Mouse (Mus musculus): Measurements from ENCODE around the gene Hif3a. TPM values are rescaled to one million over a fixed set of nuclear protein-coding genes. Genes with fewer than 3 reads are reported as not detected.
"Not testable (repeated sequence)": the region's sequence is repeated elsewhere in the genome, so short reads cannot be mapped to it uniquely, and the experiment has no call there.

The Hif3a gene
- 5.6 and 5.7 TPM in 2 replicates for polyA plus RNA-seq (2016; fragmentation: Nextera tagmentation; extraction: Ambion mirVana)

- Histone ChIP-seq H3K36me3 (replicated peaks) (no peaks in the 10 kb centered on the region), H3K27me3 (replicated peaks; ENCODE audit: low read depth, poor library complexity, severe bottlenecking) (peaks cover 24% of the 10 kb centered on the region), H3K9me3 (no peaks in the 10 kb centered on the region), H3K4me1 (peaks cover 53% of the 10 kb centered on the region), H3K27ac (replicated peaks) (peak within 1 kb of the TSS; percentile 77), H3K4me3 (peak within 1 kb of the TSS; percentile 63)
- DNase-seq (ENCODE audit: low spot score) = peak; percentile 92
- under 1% methylated on average over 15 of the region's 15 CpGs for WGBS
Measured at GRCm38 (mm10) chr7:17062389-17062788, at the start of gene Hif3a. Gene Hif3a (minus strand): TSS chr7:17062427.

- not testable (repeated sequence) for H3K27ac ChIP-seq (replicated peaks); H3K9me3 ChIP-seq; H3K36me3 ChIP-seq (replicated peaks); H3K4me1 ChIP-seq; DNase-seq (ENCODE audit: low spot score); H3K27me3 ChIP-seq (replicated peaks; ENCODE audit: low read depth, poor library complexity, severe bottlenecking); H3K4me3 ChIP-seq
- WGBS = 90% methylated on average over 13 of the region's 13 CpGs
Measured at GRCm38 (mm10) chr7:17101631-17102030, 39.4 kb upstream of the Hif3a start.

GRCm38 (mm10) chr7:17091280-17091679 is 29.1 kb upstream of the Hif3a start:
- Histone ChIP-seq H3K4me3 (no peak overlapping the region), H3K27me3 (replicated peaks; ENCODE audit: low read depth, poor library complexity, severe bottlenecking) (no peaks in the 10 kb centered on the region), H3K9me3 (peaks cover 14% of the 10 kb centered on the region; the same call in 1 of the 2 replicates), H3K36me3 (replicated peaks) (no peaks in the 10 kb centered on the region), H3K4me1 (no peaks in the 10 kb centered on the region), H3K27ac (replicated peaks) (no peak overlapping the region)
- no peak for DNase-seq (ENCODE audit: low spot score)
- WGBS = 7% methylated on average over 1 of the region's 1 CpGs

- 66% methylated on average over 3 of the region's 3 CpGs for WGBS
- Histone ChIP-seq H3K27me3 (replicated peaks; ENCODE audit: low read depth, poor library complexity, severe bottlenecking) (no peaks in the 10 kb centered on the region), H3K27ac (replicated peaks) (no peak overlapping the region), H3K9me3 (0 out of 2 replicates have a peak, but pooled peaks cover 10% of the 10 kb centered on the region), H3K4me1 (no peaks in the 10 kb centered on the region), H3K36me3 (replicated peaks) (no peaks in the 10 kb centered on the region), H3K4me3 (no peak overlapping the region)
- DNase-seq (ENCODE audit: low spot score) = no peak
Measured at GRCm38 (mm10) chr7:17090058-17090585, 27.9 kb upstream of the Hif3a start.

GRCm38 (mm10) chr7:17087731-17088130 is 25.5 kb upstream of the Hif3a start:
- WGBS = 76% methylated on average over 3 of the region's 3 CpGs
- H3K27me3 ChIP-seq (replicated peaks; ENCODE audit: low read depth, poor library complexity, severe bottlenecking) = no peaks in the 10 kb centered on the region
- H3K4me3 ChIP-seq = no peak overlapping the region
- no peak overlapping the region for H3K27ac ChIP-seq (replicated peaks)
- H3K4me1 ChIP-seq = no peaks in the 10 kb centered on the region
- H3K9me3 ChIP-seq = 0 out of 2 replicates have a peak, but pooled peaks cover 5% of the 10 kb centered on the region
- H3K36me3 ChIP-seq (replicated peaks) = no peaks in the 10 kb centered on the region
- no peak for DNase-seq (ENCODE audit: low spot score)

GRCm38 (mm10) chr7:17082766-17083165 is 20.5 kb upstream of the Hif3a start:
- no peak for DNase-seq (ENCODE audit: low spot score)
- Histone ChIP-seq H3K4me1 (no peaks in the 10 kb centered on the region), H3K4me3 (no peak overlapping the region), H3K36me3 (replicated peaks) (no peaks in the 10 kb centered on the region), H3K27me3 (replicated peaks; ENCODE audit: low read depth, poor library complexity, severe bottlenecking) (no peaks in the 10 kb centered on the region), H3K27ac (replicated peaks) (no peak overlapping the region), H3K9me3 (0 out of 2 replicates have a peak, but pooled peaks cover 3% of the 10 kb centered on the region)
- WGBS = 80% methylated on average over 4 of the region's 4 CpGs

GRCm38 (mm10) chr7:17078076-17078654 is 15.9 kb upstream of the Hif3a start:
- no peaks in the 10 kb centered on the region for H3K27me3 ChIP-seq (replicated peaks; ENCODE audit: low read depth, poor library complexity, severe bottlenecking)
- WGBS = 82% methylated on average over 7 of the region's 7 CpGs

GRCm38 (mm10) chr7:17076542-17076941 is 14.3 kb upstream of the Hif3a start:
- Histone ChIP-seq H3K4me3 (no peak overlapping the region), H3K9me3 (0 out of 2 replicates have a peak, but pooled peaks cover 3% of the 10 kb centered on the region), H3K27me3 (replicated peaks; ENCODE audit: low read depth, poor library complexity, severe bottlenecking) (no peaks in the 10 kb centered on the region), H3K4me1 (no peaks in the 10 kb centered on the region), H3K36me3 (replicated peaks) (no peaks in the 10 kb centered on the region), H3K27ac (replicated peaks) (no peak overlapping the region)
- no peak for DNase-seq (ENCODE audit: low spot score)
- 100% methylated on average over 1 of the region's 1 CpGs for WGBS

More at GRCm38 (mm10) chr7:17078076-17078654, 15.9 kb upstream of the Hif3a start:
- Histone ChIP-seq H3K9me3 (0 out of 2 replicates have a peak, but pooled peaks cover 3% of the 10 kb centered on the region), H3K4me3 (no peak overlapping the region), H3K36me3 (replicated peaks) (no peaks in the 10 kb centered on the region), H3K27ac (replicated peaks) (no peak overlapping the region), H3K4me1 (no peaks in the 10 kb centered on the region)
- no peak for DNase-seq (ENCODE audit: low spot score)

- H3K36me3 ChIP-seq (replicated peaks) = no peaks in the 10 kb centered on the region
- H3K27me3 ChIP-seq (replicated peaks; ENCODE audit: low read depth, poor library complexity, severe bottlenecking) = no peaks in the 10 kb centered on the region
- peak; percentile 72 for DNase-seq (ENCODE audit: low spot score)
- 72% methylated on average over 23 of the region's 23 CpGs for WGBS
- H3K27ac ChIP-seq (replicated peaks) = no peak within 1 kb of the TSS
- H3K4me1 ChIP-seq = no peaks in the 10 kb centered on the region
- H3K9me3 ChIP-seq = no peaks in the 10 kb centered on the region
- no peak within 1 kb of the TSS for H3K4me3 ChIP-seq
Measured at GRCm38 (mm10) chr7:17073904-17074615, 11.8 kb upstream of the Hif3a start, which contains the start of gene Psg16. Gene Psg16 (plus strand): TSS chr7:17074040.

- no peak overlapping the region for H3K4me3 ChIP-seq
- 57% methylated on average over 5 of the region's 5 CpGs for WGBS
- no peaks in the 10 kb centered on the region for H3K36me3 ChIP-seq (replicated peaks)
- no peaks in the 10 kb centered on the region for H3K27me3 ChIP-seq (replicated peaks; ENCODE audit: low read depth, poor library complexity, severe bottlenecking)
- DNase-seq (ENCODE audit: low spot score) = no peak
- H3K9me3 ChIP-seq = no peaks in the 10 kb centered on the region
- no peak overlapping the region for H3K27ac ChIP-seq (replicated peaks)
- H3K4me1 ChIP-seq = no peaks in the 10 kb centered on the region
Measured at GRCm38 (mm10) chr7:17073513-17073903, 11.3 kb upstream of the Hif3a start.

GRCm38 (mm10) chr7:17067651-17068050 is 5.4 kb upstream of the Hif3a start:
- H3K9me3 ChIP-seq; H3K4me1 ChIP-seq; DNase-seq (ENCODE audit: low spot score); H3K4me3 ChIP-seq; H3K27ac ChIP-seq (replicated peaks); H3K36me3 ChIP-seq (replicated peaks): not testable (repeated sequence)
- 63% methylated on average over 5 of the region's 5 CpGs for whole genome bisulfite sequencing
- H3K27me3 ChIP-seq (replicated peaks; ENCODE audit: low read depth, poor library complexity, severe bottlenecking) = peaks cover 11% of the 10 kb centered on the region

- Histone ChIP-seq H3K27ac (replicated peaks) (no peak overlapping the region), H3K4me1 (peaks cover 10% of the 10 kb centered on the region), H3K9me3 (no peaks in the 10 kb centered on the region), H3K4me3 (no peak overlapping the region), H3K36me3 (replicated peaks) (no peaks in the 10 kb centered on the region), H3K27me3 (replicated peaks; ENCODE audit: low read depth, poor library complexity, severe bottlenecking) (peaks cover 11% of the 10 kb centered on the region)
- DNase-seq (ENCODE audit: low spot score) = no peak
Measured at GRCm38 (mm10) chr7:17067000-17067399, 4.8 kb upstream of the Hif3a start.

GRCm38 (mm10) chr7:17066412-17066811 is 4.2 kb upstream of the Hif3a start:
- peak; percentile 79 for DNase-seq (ENCODE audit: low spot score)
- Histone ChIP-seq H3K36me3 (replicated peaks) (no peaks in the 10 kb centered on the region), H3K27ac (replicated peaks) (no peak overlapping the region), H3K4me1 (peaks cover 16% of the 10 kb centered on the region), H3K4me3 (no peak overlapping the region), H3K27me3 (replicated peaks; ENCODE audit: low read depth, poor library complexity, severe bottlenecking) (peaks cover 15% of the 10 kb centered on the region), H3K9me3 (no peaks in the 10 kb centered on the region)
- 21% methylated on average over 2 of the region's 2 CpGs for WGBS
